ENCODE assay signal across 8 mouse cellular contexts in the genomic region with DNA sequence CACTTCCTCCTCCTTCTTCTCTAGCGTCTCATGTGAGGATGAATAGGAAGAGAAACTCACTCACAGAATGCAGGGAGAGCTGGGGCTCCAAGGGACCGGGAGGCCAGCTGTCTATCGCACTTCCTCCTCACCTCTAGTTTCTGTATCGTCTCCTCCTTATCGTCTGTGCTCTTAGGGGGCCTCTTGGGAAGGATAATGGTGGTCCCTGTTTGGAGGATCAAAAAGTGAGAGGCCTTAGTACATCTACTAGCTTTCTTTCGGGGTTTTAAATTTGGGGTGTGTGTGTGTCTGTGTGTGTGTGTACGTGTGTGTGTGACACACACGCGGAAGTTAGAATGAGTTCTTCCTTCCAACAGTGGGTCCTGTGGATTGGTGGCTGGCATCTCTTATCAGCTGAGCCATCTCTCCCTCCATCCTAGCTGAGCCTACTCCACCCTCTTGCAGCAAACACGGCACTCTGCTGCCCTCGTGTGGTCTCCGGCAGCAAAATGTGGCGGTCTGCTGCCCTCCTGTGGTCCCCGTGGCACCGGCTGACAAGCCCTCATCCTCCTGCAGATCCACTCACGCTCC. TPM values are rescaled to one million over a fixed set of nuclear protein-coding genes. Genes with fewer than 3 reads are reported as not detected.
DNase-seq lines count a peak whose midpoint lies in the region; ATAC-seq lines count a peak whose summit lies in the region.

No protein-coding gene starts in this region.

- intact Hi-C loops in gastrocnemius, postnatal 36 days (cut with DNase I): loop anchor here (1.0 to 5.0 kb wide), 3 partner anchors 29 to 57 kb away; partner anchors contain the start of genes Gm42957 and Pex11b
- intact Hi-C loops in left cerebral cortex, postnatal 36 days (cut with DNase I): loop anchor here (1.0 to 10.0 kb wide), 2 partner anchors 29 to 55 kb away; partner anchors contain the start of genes Gm42957 and Pex11b

- 10% methylated on average over 16 of the region's 16 CpGs for WGBS in intestine, embryonic 16.5 days
- WGBS in midbrain, embryonic 10.5 days: 11% methylated on average over 16 of the region's 16 CpGs

- no peaks in the 10 kb centered on the region for H3K27me3 ChIP-seq in intestine, embryonic 16.5 days (replicated peaks; ENCODE audit: control insufficient read depth, insufficient read depth, low read length)
- peaks cover 16% of the 10 kb centered on the region for H3K27me3 ChIP-seq in midbrain, embryonic 10.5 days (ENCODE audit: low read depth, poor library complexity, severe bottlenecking)

- H3K4me1 ChIP-seq in intestine, embryonic 16.5 days (ENCODE audit: control insufficient read depth, insufficient read depth, low read length): peaks cover 11% of the 10 kb centered on the region
- H3K4me1 ChIP-seq in midbrain, embryonic 10.5 days: peaks cover 48% of the 10 kb centered on the region

- no peak overlapping the region; the same call in 1 of the 2 replicates for H3K9ac ChIP-seq in intestine, embryonic 16.5 days (ENCODE audit: low read depth, low read length)

- ATAC-seq in intestine, embryonic 16.5 days: 0 out of 2 replicates have a peak, but pooled peaks have one; percentile 6

- peak; percentile 93 for DNase-seq in adrenal gland, adult 2 months
- peak; percentile 85 for DNase-seq in embryo, embryonic 11.5 days (ENCODE audit: low read depth, low spot score)
- DNase-seq in gastrocnemius, postnatal 36 days: peak; percentile 87 to 88
- peak; percentile 89 to 93 for DNase-seq in left cerebral cortex, postnatal 36 days (ENCODE audit: low spot score in 2 of 2)
- peak; percentile 90 for DNase-seq in midbrain, embryonic 10.5 days (ENCODE audit: low spot score)
- peak; percentile 84 for DNase-seq in right cerebral cortex, postnatal 36 days (ENCODE audit: low spot score in 2 of 2)
- peak; percentile 86 to 91 for DNase-seq in urinary bladder, postnatal 4 days (ENCODE audit: low spot score in 2 of 2)

- peak overlapping the region; percentile 2; the same call in 1 of the 2 replicates for H3K4me3 ChIP-seq in intestine, embryonic 16.5 days (ENCODE audit: low read length)
- peak overlapping the region; percentile 47 for H3K4me3 ChIP-seq in midbrain, embryonic 10.5 days

- H3K9me3 ChIP-seq in intestine, embryonic 16.5 days (ENCODE audit: control insufficient read depth, low read length): no peaks in the 10 kb centered on the region
- no peaks in the 10 kb centered on the region for H3K9me3 ChIP-seq in midbrain, embryonic 10.5 days (replicated peaks)

- no peaks in the 10 kb centered on the region for H3K36me3 ChIP-seq in intestine, embryonic 16.5 days (ENCODE audit: control insufficient read depth, insufficient read depth, low read length)
- no peaks in the 10 kb centered on the region for H3K36me3 ChIP-seq in midbrain, embryonic 10.5 days

- H3K4me2 ChIP-seq in intestine, embryonic 16.5 days (ENCODE audit: low read depth, low read length): peak overlapping the region; percentile 41

- H3K27ac ChIP-seq in intestine, embryonic 16.5 days (ENCODE audit: low read length): no peak overlapping the region
- peak overlapping the region; percentile 43; the same call in 1 of the 2 replicates for H3K27ac ChIP-seq in midbrain, embryonic 10.5 days (replicated peaks)

RNA-seq across cellular contexts. Expression of gene Gm16253, which starts 3.2 kb away (rescaled TPM):
- total RNA-seq in adrenal gland, adult 2 months (2021): not detected
- not detected in 2 replicates for polyA plus RNA-seq in adrenal gland, adult 2 months (2012; rRNA removed)
- 1 to 10 TPM; 1.4 to 2.4 TPM for total RNA-seq in gastrocnemius, postnatal 36 days (2021)
- 0.45 and 0.97 TPM in 2 replicates for polyA plus RNA-seq in intestine, embryonic 16.5 days (2015; fragmentation: Nextera tagmentation; extraction: Ambion mirVana)
- not detected for total RNA-seq in left cerebral cortex, postnatal 36 days (2021)
- 0.62 and 1.6 TPM in 2 replicates for polyA plus RNA-seq in midbrain, embryonic 10.5 days (2016; fragmentation: Nextera tagmentation; extraction: Ambion mirVana)

RNA-seq across cellular contexts. Expression of gene Polr3gl, which starts 14.0 kb away (rescaled TPM):
- total RNA-seq in adrenal gland, adult 2 months (2021): 10 to 100 TPM; 32.5 to 38.5 TPM
- polyA plus RNA-seq in adrenal gland, adult 2 months (2012; rRNA removed): 19.9 and 21.4 TPM in 2 replicates
- 10 to 100 TPM; 36.7 to 41.4 TPM for total RNA-seq in gastrocnemius, postnatal 36 days (2021)
- polyA plus RNA-seq in intestine, embryonic 16.5 days (2015; fragmentation: Nextera tagmentation; extraction: Ambion mirVana): 23.1 and 24.4 TPM in 2 replicates
- 10 to 100 TPM; 22.5 to 29.9 TPM for total RNA-seq in left cerebral cortex, postnatal 36 days (2021)
- polyA plus RNA-seq in midbrain, embryonic 10.5 days (2016; fragmentation: Nextera tagmentation; extraction: Ambion mirVana): 25.2 and 31.8 TPM in 2 replicates

RNA-seq across cellular contexts. Expression of gene Ankrd34a, which starts 16.5 kb away (rescaled TPM):
- 1 to 10 TPM in 1 of 2 experiments, under 1 TPM in 1; 0.75 to 2.3 TPM for total RNA-seq in adrenal gland, adult 2 months (2021)
- 1.8 and 2.0 TPM in 2 replicates for polyA plus RNA-seq in adrenal gland, adult 2 months (2012; rRNA removed)
- under 1 TPM; 0.59 to 0.92 TPM for total RNA-seq in gastrocnemius, postnatal 36 days (2021)
- polyA plus RNA-seq in intestine, embryonic 16.5 days (2015; fragmentation: Nextera tagmentation; extraction: Ambion mirVana): 2.0 and 2.1 TPM in 2 replicates
- total RNA-seq in left cerebral cortex, postnatal 36 days (2021): 10 to 100 TPM; 68.9 to 75.7 TPM
- polyA plus RNA-seq in midbrain, embryonic 10.5 days (2016; fragmentation: Nextera tagmentation; extraction: Ambion mirVana): 1.0 and 1.7 TPM in 2 replicates

RNA-seq across cellular contexts. Expression of gene Lix1l, which starts 21.0 kb away (rescaled TPM):
- 10 to 100 TPM; 31.2 to 46.4 TPM for total RNA-seq in adrenal gland, adult 2 months (2021)
- 17.6 and 21.1 TPM in 2 replicates for polyA plus RNA-seq in adrenal gland, adult 2 months (2012; rRNA removed)
- total RNA-seq in gastrocnemius, postnatal 36 days (2021): 1 to 10 TPM; 5.5 to 6.3 TPM
- polyA plus RNA-seq in intestine, embryonic 16.5 days (2015; fragmentation: Nextera tagmentation; extraction: Ambion mirVana): 4.8 TPM in 2 replicates
- total RNA-seq in left cerebral cortex, postnatal 36 days (2021): 10 to 100 TPM; 17.3 to 18.3 TPM
- 5.3 and 5.7 TPM in 2 replicates for polyA plus RNA-seq in midbrain, embryonic 10.5 days (2016; fragmentation: Nextera tagmentation; extraction: Ambion mirVana)

RNA-seq across cellular contexts. Expression of gene Txnip, which starts 22.2 kb away (rescaled TPM):
- 100 to 1,000 TPM; 421 to 430 TPM for total RNA-seq in adrenal gland, adult 2 months (2021)
- polyA plus RNA-seq in adrenal gland, adult 2 months (2012; rRNA removed): 390 and 481 TPM in 2 replicates
- 100 to 1,000 TPM; 572 to 620 TPM for total RNA-seq in gastrocnemius, postnatal 36 days (2021)
- polyA plus RNA-seq in intestine, embryonic 16.5 days (2015; fragmentation: Nextera tagmentation; extraction: Ambion mirVana): 146 and 152 TPM in 2 replicates
- total RNA-seq in left cerebral cortex, postnatal 36 days (2021): 10 to 100 TPM; 19.5 to 21.8 TPM
- 31.5 and 41.7 TPM in 2 replicates for polyA plus RNA-seq in midbrain, embryonic 10.5 days (2016; fragmentation: Nextera tagmentation; extraction: Ambion mirVana)

Comparison
In these comparisons a context has a peak if more than half of its experiments do, and no peak if none do; other contexts are left out.
1. RNA of gene Ankrd34a, which starts 16.5 kb away (total RNA-seq): 68.9 to 75.7 TPM in left cerebral cortex, postnatal 36 days; 0.75 to 2.3 TPM in adrenal gland, adult 2 months and 0.59 to 0.92 TPM in gastrocnemius, postnatal 36 days; every median in the first group is over 10 times any median in the second.
2. Peak in every context shown above with its lines, with median percentiles within 50 percentile points of each other: DNase-seq.